Mouse (Mus musculus): ENCODE measurements at regions not wholly inside any gene's neighbourhood (a gene's known extent, or its start where the extent isn't known, plus 50 kb on each side); places are given as distances from the start of the nearest gene placed in this dataset.
A peak's percentile ranks its signal among the peaks of the same experiment; 100 is the strongest.

GRCm38 (mm10) chr6:25321446-25321845, 365.3 kb upstream of the Tmem229a start:
- no peak for ATAC-seq (ENCODE audit: insufficient number of reproducible peaks, insufficient read depth, low FRiP score, low read depth)
- no peak overlapping the region for H3K4me2 ChIP-seq (ENCODE audit: low read length)
- H3K4me1 ChIP-seq (ENCODE audit: control insufficient read depth in 2 of 2, insufficient read depth in 2 of 2, low read length in 2 of 2), result no peaks in the 10 kb centered on the region
- no peaks in the 10 kb centered on the region for H3K36me3 ChIP-seq (ENCODE audit: control insufficient read depth, insufficient read depth, low read length)
- no peak overlapping the region for H3K9ac ChIP-seq (ENCODE audit: low read length)
- no peak overlapping the region for H3K4me3 ChIP-seq (ENCODE audit: control insufficient read depth in 1 of 2, insufficient read depth in 1 of 2, low read depth in 1 of 2, low read length in 2 of 2)
- H3K27ac ChIP-seq (replicated peaks in 1 of 2; ENCODE audit: control insufficient read depth in 1 of 2, insufficient read depth in 1 of 2, low read depth in 2 of 2, low read length in 2 of 2), result no peak overlapping the region
- H3K27me3 ChIP-seq (ENCODE audit: control insufficient read depth, insufficient read depth, low read length), result no peaks in the 10 kb centered on the region
- 43% methylated on average over 1 of the region's 1 CpGs for WGBS
- H3K9me3 ChIP-seq (ENCODE audit: control insufficient read depth, low read length), result no peaks in the 10 kb centered on the region

GRCm38 (mm10) chr6:25320291-25320844, 364.3 kb upstream of the Tmem229a start:
- H3K36me3 ChIP-seq (ENCODE audit: control insufficient read depth, insufficient read depth, low read length), result no peaks in the 10 kb centered on the region
- 0 out of 4 replicates have a peak overlapping the region, but pooled peaks of 1 of the 2 experiments have one; percentile 4 for H3K27ac ChIP-seq (replicated peaks in 1 of 2; ENCODE audit: control insufficient read depth in 1 of 2, insufficient read depth in 1 of 2, low read depth in 2 of 2, low read length in 2 of 2)
- H3K27me3 ChIP-seq (ENCODE audit: control insufficient read depth, insufficient read depth, low read length), result no peaks in the 10 kb centered on the region
- 58% methylated on average over 6 of the region's 6 CpGs for WGBS
- H3K4me1 ChIP-seq (ENCODE audit: control insufficient read depth in 2 of 2, insufficient read depth in 2 of 2, low read length in 2 of 2), result no peaks in the 10 kb centered on the region
- no peaks in the 10 kb centered on the region for H3K9me3 ChIP-seq (ENCODE audit: control insufficient read depth, low read length)
- ATAC-seq (ENCODE audit: insufficient number of reproducible peaks, insufficient read depth, low FRiP score, low read depth), result no peak
- no peak overlapping the region for H3K9ac ChIP-seq (ENCODE audit: low read length)
- no peak overlapping the region for H3K4me2 ChIP-seq (ENCODE audit: low read length)
- H3K4me3 ChIP-seq (ENCODE audit: control insufficient read depth in 1 of 2, insufficient read depth in 1 of 2, low read depth in 1 of 2, low read length in 2 of 2), result no peak overlapping the region

- no peaks in the 10 kb centered on the region for H3K27me3 ChIP-seq (ENCODE audit: control insufficient read depth, insufficient read depth, low read length)
- no peak overlapping the region for H3K27ac ChIP-seq (replicated peaks in 1 of 2; ENCODE audit: control insufficient read depth in 1 of 2, insufficient read depth in 1 of 2, low read depth in 2 of 2, low read length in 2 of 2)
- no peaks in the 10 kb centered on the region for H3K4me1 ChIP-seq (ENCODE audit: control insufficient read depth in 2 of 2, insufficient read depth in 2 of 2, low read length in 2 of 2)
- no peak for ATAC-seq (ENCODE audit: insufficient number of reproducible peaks, insufficient read depth, low FRiP score, low read depth)
- H3K36me3 ChIP-seq (ENCODE audit: control insufficient read depth, insufficient read depth, low read length), result no peaks in the 10 kb centered on the region
- no peak overlapping the region for H3K9ac ChIP-seq (ENCODE audit: low read length)
- no peaks in the 10 kb centered on the region for H3K9me3 ChIP-seq (ENCODE audit: control insufficient read depth, low read length)
- H3K4me2 ChIP-seq (ENCODE audit: low read length), result no peak overlapping the region
- H3K4me3 ChIP-seq (ENCODE audit: control insufficient read depth in 1 of 2, insufficient read depth in 1 of 2, low read depth in 1 of 2, low read length in 2 of 2), result no peak overlapping the region
Measured at GRCm38 (mm10) chr6:25307471-25307870, 351.4 kb upstream of the Tmem229a start.

- no peak overlapping the region for H3K9ac ChIP-seq (ENCODE audit: low read length)
- H3K9me3 ChIP-seq (ENCODE audit: control insufficient read depth, low read length), result no peaks in the 10 kb centered on the region
- WGBS, result 69% methylated on average over 4 of the region's 4 CpGs
- H3K4me2 ChIP-seq (ENCODE audit: low read length), result no peak overlapping the region
- no peak for ATAC-seq (ENCODE audit: insufficient number of reproducible peaks, insufficient read depth, low FRiP score, low read depth)
- no peaks in the 10 kb centered on the region for H3K4me1 ChIP-seq (ENCODE audit: control insufficient read depth in 2 of 2, insufficient read depth in 2 of 2, low read length in 2 of 2)
- no peak overlapping the region for H3K27ac ChIP-seq (replicated peaks in 1 of 2; ENCODE audit: control insufficient read depth in 1 of 2, insufficient read depth in 1 of 2, low read depth in 2 of 2, low read length in 2 of 2)
- no peak overlapping the region for H3K4me3 ChIP-seq (ENCODE audit: control insufficient read depth in 1 of 2, insufficient read depth in 1 of 2, low read depth in 1 of 2, low read length in 2 of 2)
- H3K27me3 ChIP-seq (ENCODE audit: control insufficient read depth, insufficient read depth, low read length), result no peaks in the 10 kb centered on the region
- H3K36me3 ChIP-seq (ENCODE audit: control insufficient read depth, insufficient read depth, low read length), result no peaks in the 10 kb centered on the region
Measured at GRCm38 (mm10) chr6:25304844-25305504, 348.9 kb upstream of the Tmem229a start.

GRCm38 (mm10) chr6:25291613-25292012, 335.5 kb upstream of the Tmem229a start:
- H3K4me1 ChIP-seq (ENCODE audit: control insufficient read depth in 2 of 2, insufficient read depth in 2 of 2, low read length in 2 of 2), result no peaks in the 10 kb centered on the region
- no peaks in the 10 kb centered on the region for H3K36me3 ChIP-seq (ENCODE audit: control insufficient read depth, insufficient read depth, low read length)
- H3K9ac ChIP-seq (ENCODE audit: low read length), result no peak overlapping the region
- H3K4me2 ChIP-seq (ENCODE audit: low read length), result no peak overlapping the region
- no peak overlapping the region for H3K27ac ChIP-seq (replicated peaks in 1 of 2; ENCODE audit: control insufficient read depth in 1 of 2, insufficient read depth in 1 of 2, low read depth in 2 of 2, low read length in 2 of 2)
- no peaks in the 10 kb centered on the region for H3K27me3 ChIP-seq (ENCODE audit: control insufficient read depth, insufficient read depth, low read length)
- no peak for ATAC-seq (ENCODE audit: insufficient number of reproducible peaks, insufficient read depth, low FRiP score, low read depth)
- H3K4me3 ChIP-seq (ENCODE audit: control insufficient read depth in 1 of 2, insufficient read depth in 1 of 2, low read depth in 1 of 2, low read length in 2 of 2), result no peak overlapping the region
- WGBS, result 83% methylated on average over 1 of the region's 1 CpGs
- no peaks in the 10 kb centered on the region for H3K9me3 ChIP-seq (ENCODE audit: control insufficient read depth, low read length)

- Histone ChIP-seq H3K36me3 (ENCODE audit: control insufficient read depth, insufficient read depth, low read length) (no peaks in the 10 kb centered on the region), H3K27ac (replicated peaks in 1 of 2; ENCODE audit: control insufficient read depth in 1 of 2, insufficient read depth in 1 of 2, low read depth in 2 of 2, low read length in 2 of 2) (no peak overlapping the region), H3K27me3 (ENCODE audit: control insufficient read depth, insufficient read depth, low read length) (no peaks in the 10 kb centered on the region), H3K4me2 (ENCODE audit: low read length) (no peak overlapping the region), H3K4me1 (ENCODE audit: control insufficient read depth in 2 of 2, insufficient read depth in 2 of 2, low read length in 2 of 2) (no peaks in the 10 kb centered on the region), H3K9ac (ENCODE audit: low read length) (no peak overlapping the region), H3K9me3 (ENCODE audit: control insufficient read depth, low read length) (no peaks in the 10 kb centered on the region), H3K4me3 (ENCODE audit: control insufficient read depth in 1 of 2, insufficient read depth in 1 of 2, low read depth in 1 of 2, low read length in 2 of 2) (no peak overlapping the region)
- ATAC-seq (ENCODE audit: insufficient number of reproducible peaks, insufficient read depth, low FRiP score, low read depth), result no peak
- 86% methylated on average over 4 of the region's 4 CpGs for WGBS
Measured at GRCm38 (mm10) chr6:25287591-25287990, 331.5 kb upstream of the Tmem229a start.

- no peaks in the 10 kb centered on the region for H3K27me3 ChIP-seq (ENCODE audit: control insufficient read depth, insufficient read depth, low read length)
- WGBS, result 77% methylated on average over 6 of the region's 6 CpGs
- no peak overlapping the region for H3K4me3 ChIP-seq (ENCODE audit: control insufficient read depth in 1 of 2, insufficient read depth in 1 of 2, low read depth in 1 of 2, low read length in 2 of 2)
- no peaks in the 10 kb centered on the region for H3K9me3 ChIP-seq (ENCODE audit: control insufficient read depth, low read length)
- no peak for ATAC-seq (ENCODE audit: insufficient number of reproducible peaks, insufficient read depth, low FRiP score, low read depth)
- no peak overlapping the region for H3K27ac ChIP-seq (replicated peaks in 1 of 2; ENCODE audit: control insufficient read depth in 1 of 2, insufficient read depth in 1 of 2, low read depth in 2 of 2, low read length in 2 of 2)
- H3K4me2 ChIP-seq (ENCODE audit: low read length), result no peak overlapping the region
- H3K36me3 ChIP-seq (ENCODE audit: control insufficient read depth, insufficient read depth, low read length), result no peaks in the 10 kb centered on the region
- no peaks in the 10 kb centered on the region for H3K4me1 ChIP-seq (ENCODE audit: control insufficient read depth in 2 of 2, insufficient read depth in 2 of 2, low read length in 2 of 2)
- no peak overlapping the region for H3K9ac ChIP-seq (ENCODE audit: low read length)
Measured at GRCm38 (mm10) chr6:25286313-25286712, 330.2 kb upstream of the Tmem229a start.

GRCm38 (mm10) chr6:25278509-25278908, 322.4 kb upstream of the Tmem229a start:
- Histone ChIP-seq H3K9ac (ENCODE audit: low read length) (no peak overlapping the region), H3K4me2 (ENCODE audit: low read length) (no peak overlapping the region), H3K9me3 (ENCODE audit: control insufficient read depth, low read length) (no peaks in the 10 kb centered on the region), H3K4me1 (ENCODE audit: control insufficient read depth in 2 of 2, insufficient read depth in 2 of 2, low read length in 2 of 2) (no peaks in the 10 kb centered on the region), H3K4me3 (ENCODE audit: control insufficient read depth in 1 of 2, insufficient read depth in 1 of 2, low read depth in 1 of 2, low read length in 2 of 2) (no peak overlapping the region), H3K27ac (replicated peaks in 1 of 2; ENCODE audit: control insufficient read depth in 1 of 2, insufficient read depth in 1 of 2, low read depth in 2 of 2, low read length in 2 of 2) (no peak overlapping the region), H3K36me3 (ENCODE audit: control insufficient read depth, insufficient read depth, low read length) (no peaks in the 10 kb centered on the region), H3K27me3 (ENCODE audit: control insufficient read depth, insufficient read depth, low read length) (no peaks in the 10 kb centered on the region)
- 60% methylated on average over 1 of the region's 1 CpGs for WGBS
- ATAC-seq (ENCODE audit: insufficient number of reproducible peaks, insufficient read depth, low FRiP score, low read depth), result no peak

Data from heart, embryonic 14.5 days (tissue).